Mouse (Mus musculus) midbrain, embryonic 10.5 days (tissue): ENCODE data around the gene Gm14305. TPM values are rescaled to one million over a fixed set of nuclear protein-coding genes. Genes with fewer than 3 reads are reported as not detected.
"Not testable (repeated sequence)": the region's sequence is repeated elsewhere in the genome, so short reads cannot be mapped to it uniquely, and the experiment has no call there.

ENCODE experiments used
- DNase-seq: peaks from one replicate; pipeline ENCODE4 v3.0.0-alpha.2; 2017; ENCODE audit warnings: low spot score
- H3K27ac ChIP-seq: fragments of 300-500 bp; sonication (generic); replicated peaks from 2 replicates; pipeline ENCODE4 v1.5.1; 2016; ENCODE audit warnings: mild to moderate bottlenecking
- H3K27me3 ChIP-seq: fragments of 300-500 bp; sonication (generic); 2 replicates; pipeline ENCODE4 v1.6.1; 2016; ENCODE audit warnings: low read depth, mild to moderate bottlenecking; ENCODE audit not compliant: poor library complexity, severe bottlenecking
- H3K36me3 ChIP-seq: fragments of 300-500 bp; sonication (generic); 2 replicates; pipeline ENCODE4 v1.6.1; 2016; ENCODE audit warnings: mild to moderate bottlenecking, moderate library complexity
- H3K4me1 ChIP-seq: fragments of 300-500 bp; sonication (generic); 2 replicates; pipeline ENCODE4 v1.6.1; 2016
- H3K4me3 ChIP-seq: fragments of 300-500 bp; sonication (generic); 2 replicates; pipeline ENCODE4 v1.5.1; 2016; ENCODE audit warnings: mild to moderate bottlenecking, moderate library complexity
- H3K9me3 ChIP-seq: fragments of 300-500 bp; sonication (generic); replicated peaks from 2 replicates; pipeline ENCODE4 v1.6.1; 2016; ENCODE audit warnings: mild to moderate bottlenecking
- WGBS: fragments of 180-500 bp; shearing (Covaris S2); methylation state at CpG from one replicate; pipeline ENCODE4 v1.1.7; 2016; 5-methylcytosine and 5-hydroxymethylcytosine counted together
- polyA plus RNA-seq: library from polyadenylated mRNA; unstranded; fragments of >200 nt; fragmentation: Nextera tagmentation; extraction: Ambion mirVana; gene quantifications from 2 replicates; pipeline ENCODE4 v1.2.1, GENCODE M21; 2016

The Gm14305 gene
- polyA plus RNA-seq, result 32.2 and 33.0 TPM in 2 replicates

- H3K4me1 ChIP-seq, H3K9me3 ChIP-seq, DNase-seq, H3K27me3 ChIP-seq, H3K36me3 ChIP-seq: not testable (repeated sequence)
- peak within 1 kb of the TSS; percentile 53 for H3K4me3 ChIP-seq
- 0% methylated on average over 1 of the region's 6 CpGs for WGBS
- H3K27ac ChIP-seq, result peak within 1 kb of the TSS; percentile 39; the same call in 1 of the 2 replicates
Measured at GRCm38 (mm10) chr2:176708051-176708450, at the start of gene Gm14305. Gm14305 (plus strand) TSS chr2:176708328.

GRCm38 (mm10) chr2:176670222-176670621, 37.9 kb upstream of the Gm14305 start, which contains the start of gene Zfp973:
Zfp973 (plus strand) TSS chr2:176670522.
- H3K27me3 ChIP-seq, H3K36me3 ChIP-seq, H3K27ac ChIP-seq, DNase-seq, H3K4me3 ChIP-seq, H3K4me1 ChIP-seq, H3K9me3 ChIP-seq: not testable (repeated sequence)
- WGBS, result no CpG with 5 or more reads among the region's 6 CpGs

Other genes with a start within 250 kb of the Gm14305 start
- gene Gm14434, start 221.5 kb upstream of the Gm14305 start, polyA plus RNA-seq, result 10.4 TPM in 1 of 2 replicates, not detected in the other
- not detected in 2 replicates for gene Zfp967, start 187.3 kb upstream of the Gm14305 start, polyA plus RNA-seq
- gene Gm14308, start 72.0 kb upstream of the Gm14305 start, polyA plus RNA-seq, result 14.6 and 14.9 TPM in 2 replicates
- gene Zfp973, start 37.8 kb upstream of the Gm14305 start, polyA plus RNA-seq, result 9.8 and 15.2 TPM in 2 replicates
- 11.2 and 12.0 TPM in 2 replicates for gene Gm14295, start 90.3 kb downstream of the Gm14305 start, polyA plus RNA-seq
- not detected in 2 replicates for gene Gm14408, start 122.8 kb downstream of the Gm14305 start, polyA plus RNA-seq
- gene Gm14296, start 219.5 kb downstream of the Gm14305 start, polyA plus RNA-seq, result 10.7 and 12.1 TPM in 2 replicates